Mouse (Mus musculus) CH12.LX (cell line): ENCODE results near the gene Wdr24. TPM values are rescaled to one million over a fixed set of nuclear protein-coding genes. Genes with fewer than 3 reads are reported as not detected.

Experiments used
- DNase-seq: peaks from one replicate; pipeline ENCODE4 v3.0.0-alpha.2; 2013; ENCODE audit errors: extremely low read depth
- H3K27ac ChIP-seq: 2 replicates; pipeline ENCODE4 v1.5.1; 2012; ENCODE audit warnings: low read depth, mild to moderate bottlenecking, control low read depth, moderate library complexity; ENCODE audit not compliant: insufficient read depth
- H3K27me3 ChIP-seq: replicated peaks from 2 replicates; pipeline ENCODE3; 2012; ENCODE audit warnings: inconsistent platforms
- H3K36me3 ChIP-seq, 2 experiments: replicated peaks in 1 of 2; 2 replicates each; pipeline versions ENCODE3 to v1.6.1; 2012; ENCODE audit warnings: inconsistent platforms in 1 of 2, low read length in 1 of 2, mild to moderate bottlenecking in 1 of 2, mixed read lengths in 1 of 2, moderate library complexity in 1 of 2; ENCODE audit not compliant: control insufficient read depth in 1 of 2, insufficient read depth in 1 of 2
- H3K4me1 ChIP-seq, 2 experiments: 2 replicates each; pipeline ENCODE4 v1.6.1; 2012; ENCODE audit warnings: inconsistent platforms in 1 of 2, moderate library complexity in 1 of 2; ENCODE audit not compliant: insufficient read depth in 2 of 2, control insufficient read depth in 1 of 2
- H3K4me2 ChIP-seq: 2 replicates; pipeline ENCODE4 v1.6.1; 2012; ENCODE audit warnings: low read depth, mild to moderate bottlenecking, control low read depth; ENCODE audit not compliant: poor library complexity, insufficient read depth, severe bottlenecking
- H3K4me3 ChIP-seq, 3 experiments: fragments of 150-350 bp in 1 of 3; sonication (generic) in 1 of 3; replicated peaks in 1 of 3; 2 replicates each; pipeline versions ENCODE3 to v1.5.1; 2011 to 2012; ENCODE audit warnings: low read depth in 2 of 3, low read length in 2 of 3, mild to moderate bottlenecking in 2 of 3, moderate library complexity in 2 of 3, control low read depth in 1 of 3, improper control_type of control experiment in 1 of 3, inconsistent platforms in 1 of 3, mixed read lengths in 1 of 3; ENCODE audit not compliant: poor library complexity in 1 of 3
- H3K79me2 ChIP-seq: replicated peaks from 2 replicates; pipeline ENCODE4 v1.6.1; 2012; ENCODE audit warnings: mild to moderate bottlenecking, moderate library complexity; ENCODE audit not compliant: control insufficient read depth, poor library complexity, insufficient read depth, severe bottlenecking; ENCODE audit errors: extremely low read depth
- H3K9ac ChIP-seq: 2 replicates; pipeline ENCODE4 v1.6.1; 2012; ENCODE audit warnings: low read depth, mild to moderate bottlenecking, control low read depth, moderate library complexity; ENCODE audit not compliant: insufficient read depth
- H3K9me3 ChIP-seq: replicated peaks from 2 replicates; pipeline ENCODE3; 2012; ENCODE audit warnings: low read length, inconsistent platforms, mixed read lengths
- CTCF ChIP-seq, 2 experiments: IDR thresholded peaks in 1 of 2; conservative IDR thresholded peaks in 1 of 2; 2 replicates each; pipeline ENCODE4 v1.5.1; 2011 to 2012; ENCODE audit warnings: low read depth in 2 of 2, low read length in 2 of 2, improper control_type of control experiment in 1 of 2, inconsistent platforms in 1 of 2, mild to moderate bottlenecking in 1 of 2, moderate library complexity in 1 of 2
- EP300 ChIP-seq: IDR thresholded peaks from 2 replicates; pipeline ENCODE4 v1.6.1; 2011; ENCODE audit warnings: low read length, improper control_type of control experiment
- KAT2A ChIP-seq: IDR thresholded peaks from 2 replicates; pipeline ENCODE4 v1.6.1; 2012; ENCODE audit warnings: low read length, improper control_type of control experiment, inconsistent platforms; ENCODE audit not compliant: insufficient replicate concordance
- MAX ChIP-seq: IDR thresholded peaks from 2 replicates; pipeline ENCODE4 v1.6.1; 2011; ENCODE audit warnings: low read length, improper control_type of control experiment
- MAZ ChIP-seq: IDR thresholded peaks from 2 replicates; pipeline ENCODE4 v1.6.1; 2012; ENCODE audit warnings: low read depth, mild to moderate bottlenecking, inconsistent platforms, low read length, improper control_type of control experiment, moderate library complexity
- MEF2A ChIP-seq: IDR thresholded peaks from 2 replicates; pipeline ENCODE4 v1.6.1; 2014; ENCODE audit warnings: low read depth, mild to moderate bottlenecking, inconsistent platforms, low read length, improper control_type of control experiment, borderline replicate concordance
- PAX5 ChIP-seq: IDR thresholded peaks from 2 replicates; pipeline ENCODE4 v1.6.1; 2012; ENCODE audit warnings: low read length, inconsistent platforms, mixed read lengths
- RAD21 ChIP-seq: IDR thresholded peaks from 2 replicates; pipeline ENCODE4 v1.6.1; 2011; ENCODE audit warnings: low read depth, mild to moderate bottlenecking, low read length, improper control_type of control experiment, moderate library complexity
- RCOR1 ChIP-seq: conservative IDR thresholded peaks from 2 replicates; pipeline ENCODE4 v1.6.1; 2012; ENCODE audit warnings: low read depth, mild to moderate bottlenecking, inconsistent platforms, low read length, improper control_type of control experiment
- SMC3 ChIP-seq: IDR thresholded peaks from 2 replicates; pipeline ENCODE4 v1.6.1; 2011; ENCODE audit warnings: low read depth, low read length, improper control_type of control experiment
- USF1 ChIP-seq: IDR thresholded peaks from 2 replicates; pipeline ENCODE4 v1.6.1; 2014; ENCODE audit warnings: low read depth, mild to moderate bottlenecking, inconsistent platforms, low read length, improper control_type of control experiment
- ZKSCAN1 ChIP-seq: IDR thresholded peaks from 2 replicates; pipeline ENCODE4 v1.6.1; 2012; ENCODE audit warnings: low read depth, inconsistent platforms, low read length, improper control_type of control experiment, borderline replicate concordance
- ZMIZ1 ChIP-seq: IDR thresholded peaks from 2 replicates; pipeline ENCODE4 v1.6.1; 2012; ENCODE audit warnings: low read depth, mild to moderate bottlenecking, inconsistent platforms, low read length, improper control_type of control experiment
- dilution Hi-C: fragments of 300-500 bp; cut with MboI; formaldehyde crosslinking; loops from 2 replicates; pipeline ENCODE4 v1.14.3; 2020; ENCODE audit warnings: low sequenced_read_pairs; ENCODE audit not compliant: extremely low pct_unique_long_range_greater_than_20kb, extremely low pct_ligation_motif_present
- in situ Hi-C: fragments of 300-500 bp; cut with MboI; formaldehyde crosslinking; loops from 3 replicates; pipeline ENCODE4 v1.14.3; 2019; ENCODE audit warnings: low sequenced_read_pairs, low pct_ligation_motif_present, low pct_unique_long_range_greater_than_20kb, mixed read lengths
- polyA plus RNA-seq: library from polyadenylated mRNA; unstranded; fragments of >175 nt; gene quantifications from 2 replicates; pipeline ENCODE4 v1.2.1, GENCODE M21; 2012; ENCODE audit warnings: low read depth; ENCODE audit not compliant: insufficient read length
- total RNA-seq, 2 experiments: library from RNA; depleted of rRNA; stranded (reverse); fragments of 300-350 nt in 1 of 2; fragments of >200 nt in 1 of 2; gene quantifications; 2 replicates each; pipeline ENCODE4 v1.2.3; 2012 to 2014

The Wdr24 gene
- total and polyA plus RNA-seq, 3 experiments: 20.4 to 28.6 (median 20.9) TPM

DNA sequence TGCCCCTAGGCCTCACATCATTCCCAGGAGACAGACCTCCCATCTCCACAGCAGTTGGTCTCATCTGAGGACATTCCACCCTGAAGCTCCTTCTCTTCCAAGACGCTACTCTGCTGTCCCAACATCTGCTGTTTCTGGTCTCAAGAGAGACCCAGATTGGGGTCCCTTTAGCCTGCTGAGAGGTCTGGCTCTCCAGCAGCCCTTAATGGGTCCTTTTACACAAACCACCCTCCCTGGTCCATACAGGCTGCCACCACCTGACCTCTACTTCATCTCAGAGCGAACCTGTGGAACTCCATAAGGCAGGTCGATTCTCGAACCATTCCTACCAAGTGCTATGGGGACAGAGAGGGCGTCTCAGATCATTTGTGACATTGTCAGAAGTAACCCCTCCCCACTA is 15.4 kb upstream of the Wdr24 start:
- H3K9me3 ChIP-seq: no peaks in the 10 kb centered on the region
- in situ Hi-C loops: no loop called here
- TF ChIP-seq ZKSCAN1 (no peak), PAX5 (no peak), EP300 (no peak), RCOR1 (no peak), SMC3 (no peak), KAT2A (no peak), USF1 (no peak), MEF2A (no peak), RAD21 (no peak), MAX (no peak), MAZ (no peak), ZMIZ1 (no peak)
- 0 out of 4 replicates have a peak, but pooled peaks cover 0 to 3% of the 10 kb centered on the region in 2 experiments for H3K4me1 ChIP-seq
- DNase-seq: no peak
- H3K4me3 ChIP-seq: no peak overlapping the region
- no peak overlapping the region for H3K4me2 ChIP-seq
- no peak overlapping the region for H3K27ac ChIP-seq
- H3K9ac ChIP-seq: no peak overlapping the region
- peaks cover 74% of the 10 kb centered on the region for H3K27me3 ChIP-seq
- no peaks in the 10 kb centered on the region for H3K36me3 ChIP-seq
- no peaks in the 10 kb centered on the region for H3K79me2 ChIP-seq
- dilution Hi-C loops: no loop called here

DNA sequence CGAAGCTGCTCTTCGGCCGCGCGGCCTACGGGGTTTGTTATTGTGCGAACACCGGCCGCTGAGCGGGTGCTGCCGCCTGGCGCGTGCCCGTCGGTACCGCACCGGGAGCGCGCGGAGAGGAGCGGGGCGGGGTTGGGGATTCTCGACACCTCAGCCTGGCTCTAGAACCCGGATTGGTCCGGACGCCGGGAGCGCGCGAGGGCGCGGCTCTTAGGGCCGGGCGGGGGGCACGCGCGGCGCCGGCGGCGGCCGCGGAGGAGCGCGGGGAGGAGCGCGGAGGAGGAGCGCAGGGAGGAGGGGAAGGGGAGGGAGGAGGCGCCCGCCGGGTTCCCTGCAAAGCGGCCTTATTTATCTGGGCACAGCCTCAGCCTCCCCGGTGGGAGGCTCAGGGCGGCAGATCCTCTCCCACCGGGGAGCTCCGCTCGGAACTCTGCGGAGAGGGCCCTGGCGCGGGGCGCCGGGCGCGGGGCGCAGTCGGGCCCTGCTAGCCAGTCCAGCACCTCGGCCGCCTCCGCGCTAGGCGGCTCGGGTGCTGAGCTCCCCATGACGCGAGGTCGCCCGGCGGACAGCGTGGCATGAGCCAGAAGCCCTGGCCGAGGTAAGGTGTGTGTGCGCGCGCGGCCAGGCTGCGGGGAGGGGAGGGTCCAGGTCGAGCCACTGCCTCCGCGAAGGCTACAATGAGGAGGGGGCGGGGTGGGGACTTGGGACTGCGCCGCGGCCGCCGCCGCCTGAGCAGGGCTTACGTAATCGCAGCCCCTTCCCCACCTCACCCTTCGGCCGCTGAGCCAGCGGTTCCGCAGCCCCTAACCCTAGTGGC is 14.4 kb upstream of the Wdr24 start, which contains the start of gene Fbxl16:
Gene Fbxl16 (plus strand): TSS at position 297 of the 817 bp plus-strand sequence.
- Histone ChIP-seq H3K4me2 (no peak within 1 kb of the TSS), H3K36me3 (no peaks in the 10 kb centered on the region), H3K79me2 (no peaks in the 10 kb centered on the region), H3K27ac (no peak within 1 kb of the TSS), H3K4me1 (no peaks in the 10 kb centered on the region), H3K27me3 (peaks cover 74% of the 10 kb centered on the region), H3K9ac (no peak within 1 kb of the TSS), H3K9me3 (no peaks in the 10 kb centered on the region), H3K4me3 (no peak within 1 kb of the TSS)
- in situ Hi-C loops: no loop called here
- DNase-seq: no peak
- TF ChIP-seq CTCF (conservative IDR thresholded peaks at IDR 0.05 in 1 of 2, IDR thresholded peaks at IDR 0.05 in 1 of 2; ENCODE audit: low read depth in 2 of 2, low read length in 2 of 2): peak in 1 of 2 experiments; percentile 0; a peak in 1 of 4 replicates
- no peak for TF ChIP-seq SMC3
- dilution Hi-C loops: no loop called here
